Mouse (Mus musculus) intestine, embryonic 14.5 days (tissue): Measurements from ENCODE around the gene Clic1. TPM values are rescaled to one million over a fixed set of nuclear protein-coding genes. Genes with fewer than 3 reads are reported as not detected.
A peak's percentile ranks its signal among the peaks of the same experiment; 100 is the strongest.

Experiments
- ATAC-seq: fragments of 200-750 bp; cut with Nextera tagmentation; replicated peaks from 2 replicates; pipeline ENCODE4 v1.8.0; 2017; ENCODE audit warnings: low read depth, moderate number of reproducible peaks, moderate TSS enrichment, moderate library complexity; ENCODE audit not compliant: low FRiP score, low TSS enrichment
- DNase-seq: peaks from one replicate; pipeline ENCODE4 v3.0.0-alpha.2; 2018; ENCODE audit warnings: low spot score
- H3K27ac ChIP-seq: fragments of 300-500 bp; sonication (generic); 2 replicates; pipeline ENCODE4 v1.5.1; 2014; ENCODE audit warnings: low read depth, mild to moderate bottlenecking, control low read depth
- H3K27me3 ChIP-seq: fragments of 300-500 bp; sonication (generic); replicated peaks from 2 replicates; pipeline ENCODE4 v1.6.1; 2014; ENCODE audit warnings: low read length, control low read depth; ENCODE audit not compliant: control insufficient read depth, insufficient read depth
- H3K36me3 ChIP-seq: fragments of 300-500 bp; sonication (generic); 2 replicates; pipeline ENCODE4 v1.6.1; 2014; ENCODE audit warnings: low read length, control low read depth; ENCODE audit not compliant: control insufficient read depth, insufficient read depth
- H3K4me1 ChIP-seq: fragments of 300-500 bp; sonication (generic); replicated peaks from 2 replicates; pipeline ENCODE4 v1.6.1; 2014; ENCODE audit warnings: low read length, control low read depth, mixed read lengths; ENCODE audit not compliant: control insufficient read depth, insufficient read depth
- H3K4me2 ChIP-seq: fragments of 300-500 bp; sonication (generic); 2 replicates; pipeline ENCODE4 v1.6.1; 2014; ENCODE audit warnings: low read length
- H3K4me3 ChIP-seq: fragments of 300-500 bp; sonication (generic); 2 replicates; pipeline ENCODE4 v1.5.1; 2014; ENCODE audit warnings: low read depth, low read length, control low read depth, mixed read lengths
- H3K9ac ChIP-seq: fragments of 300-500 bp; sonication (generic); 2 replicates; pipeline ENCODE4 v1.6.1; 2014; ENCODE audit warnings: mild to moderate bottlenecking, low read length
- H3K9me3 ChIP-seq: fragments of 300-500 bp; sonication (generic); 2 replicates; pipeline ENCODE4 v1.6.1; 2016; ENCODE audit warnings: low read length, control low read depth; ENCODE audit not compliant: control insufficient read depth
- WGBS: fragments of 180-500 bp; shearing (Covaris S2); extraction: QIAGEN DNeasy Blood & Tissue Kit; methylation state at CpG from one replicate; pipeline ENCODE4 v1.1.7; 2014; 5-methylcytosine and 5-hydroxymethylcytosine counted together
- polyA plus RNA-seq: library from polyadenylated mRNA; unstranded; fragments of >200 nt; fragmentation: Nextera tagmentation; extraction: Ambion mirVana; gene quantifications from 2 replicates; pipeline ENCODE4 v1.2.1, GENCODE M21; 2014

Gene Clic1
- polyA plus RNA-seq, 1 experiment from 2014 or later: 113 TPM

DNA sequence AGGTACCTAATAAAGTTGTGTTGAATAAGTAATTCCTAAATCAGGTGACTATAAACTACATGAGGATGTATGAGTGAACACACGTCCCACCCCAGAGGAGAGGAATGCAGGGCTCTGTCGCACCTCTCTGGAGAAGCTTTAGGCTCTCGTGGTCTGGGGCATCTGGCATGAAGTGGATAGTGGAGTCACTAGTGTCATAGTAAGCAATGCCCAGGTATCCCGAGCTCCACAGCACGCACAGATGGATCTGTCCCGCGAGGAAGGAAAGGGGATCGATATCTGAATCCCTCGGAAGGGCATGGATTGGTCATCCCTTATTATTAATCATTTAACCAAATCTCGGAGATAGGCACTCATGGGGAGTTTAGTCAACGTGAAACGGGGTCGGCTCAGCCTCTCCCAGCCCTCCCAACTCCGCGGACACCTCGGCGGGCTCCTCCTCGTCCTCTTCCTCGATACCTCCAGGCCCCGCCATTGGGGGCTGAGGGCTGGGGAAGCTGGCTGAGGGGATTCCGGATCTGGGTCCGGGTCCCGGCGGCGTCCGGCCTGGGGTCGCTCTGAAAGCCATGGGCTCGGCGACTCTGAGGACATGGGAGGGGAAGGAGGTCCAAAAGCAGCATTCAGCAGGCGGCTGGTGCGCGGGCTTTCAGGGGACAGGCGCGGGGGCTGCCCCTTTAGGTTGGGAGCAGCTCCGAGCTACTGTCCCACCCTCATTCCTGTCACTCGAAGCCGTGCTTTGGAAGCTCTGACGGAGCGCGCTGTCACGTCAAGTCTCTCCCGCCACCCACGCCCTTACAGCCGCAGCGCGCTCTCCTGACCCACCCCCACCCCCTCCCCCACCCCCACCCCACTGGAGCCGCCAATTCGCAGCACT, 3.7 kb upstream of the Clic1 start:
- H3K9me3 ChIP-seq: no peaks in the 10 kb centered on the region
- peak; percentile 3; the same call in 1 of the 2 replicates for ATAC-seq
- peak overlapping the region; percentile 89 for H3K27ac ChIP-seq
- H3K36me3 ChIP-seq: no peaks in the 10 kb centered on the region
- H3K27me3 ChIP-seq: no peaks in the 10 kb centered on the region
- peak overlapping the region; percentile 90 for H3K9ac ChIP-seq
- peak; percentile 81 for DNase-seq
- H3K4me3 ChIP-seq: peak overlapping the region; percentile 55
- peak overlapping the region; percentile 98 for H3K4me2 ChIP-seq
- WGBS: 4% methylated on average over 48 of the region's 48 CpGs
- H3K4me1 ChIP-seq: peaks cover 40% of the 10 kb centered on the region

DNA sequence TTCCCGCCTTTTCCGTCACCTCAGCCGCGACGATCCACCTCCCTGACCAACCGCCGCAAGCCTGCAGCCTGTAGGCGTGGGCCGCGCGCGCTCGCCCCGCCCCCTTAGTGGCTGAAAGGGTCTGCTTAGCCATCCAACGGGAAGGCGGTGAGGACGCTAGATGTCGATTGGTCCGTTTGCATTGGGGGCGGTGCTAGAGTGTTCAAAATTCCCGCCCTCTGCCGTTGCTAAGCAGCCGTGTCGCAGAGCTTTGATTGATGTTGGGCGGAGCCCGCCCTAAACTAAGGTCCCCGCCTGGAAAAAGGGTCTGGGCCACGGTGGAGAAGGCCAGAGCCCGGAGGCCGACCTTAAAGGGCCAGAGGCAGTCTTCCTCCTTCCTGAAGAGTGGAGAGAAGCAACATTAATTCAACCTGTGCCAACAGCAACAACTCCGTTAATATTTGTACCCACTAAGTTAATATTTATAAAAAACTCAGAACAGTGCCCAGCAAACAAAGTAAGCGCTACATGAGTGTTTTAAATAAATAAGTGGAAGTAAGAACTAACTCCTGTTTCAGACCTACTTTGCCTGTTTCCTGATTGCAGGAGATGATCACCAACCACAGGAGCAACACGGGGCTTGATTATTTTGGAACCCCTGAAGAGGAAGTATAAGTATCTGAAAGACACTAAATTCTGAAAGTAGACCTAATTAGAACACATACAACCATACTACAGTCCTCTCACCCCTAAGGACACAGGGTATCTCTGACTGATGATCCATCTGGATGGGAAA, 2.9 kb upstream of the Clic1 start, which contains the start of gene Msh5:
Gene Msh5 (minus strand): TSS at position 65 of the 775 bp plus-strand sequence.
- H3K4me3 ChIP-seq: peak within 1 kb of the TSS; percentile 55
- H3K27me3 ChIP-seq: no peaks in the 10 kb centered on the region
- peak; percentile 98 for DNase-seq
- no peaks in the 10 kb centered on the region for H3K9me3 ChIP-seq
- peak within 1 kb of the TSS; percentile 98 for H3K4me2 ChIP-seq
- peak within 1 kb of the TSS; percentile 96 for H3K27ac ChIP-seq
- ATAC-seq: peak; percentile 90
- WGBS: 2% methylated on average over 33 of the region's 33 CpGs
- H3K36me3 ChIP-seq: no peaks in the 10 kb centered on the region
- peaks cover 40% of the 10 kb centered on the region for H3K4me1 ChIP-seq
- H3K9ac ChIP-seq: peak within 1 kb of the TSS; percentile 90

DNA sequence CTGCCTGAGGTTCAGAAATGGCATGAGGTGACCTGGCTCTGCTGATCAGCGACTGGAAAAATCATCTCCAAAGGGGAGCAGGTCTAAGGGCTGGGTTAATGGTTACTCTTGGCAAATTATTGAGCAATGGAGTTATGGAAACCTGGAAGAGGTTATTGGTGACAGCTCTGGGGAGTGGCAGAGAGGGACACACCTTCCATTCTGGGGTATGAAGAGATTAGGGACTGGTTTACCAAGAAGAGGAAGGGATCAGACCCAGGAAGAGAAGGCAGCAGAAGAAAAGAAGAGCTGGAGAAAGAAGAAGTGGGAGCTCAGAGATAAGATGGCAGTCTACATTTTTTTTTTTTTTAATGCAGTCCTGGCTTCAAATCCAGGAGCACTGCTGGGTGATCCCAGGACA, 2.1 kb upstream of the Clic1 start:
- Histone ChIP-seq H3K4me2 (peak overlapping the region; percentile 98), H3K9me3 (no peaks in the 10 kb centered on the region), H3K36me3 (peaks cover 6% of the 10 kb centered on the region), H3K4me3 (peak overlapping the region; percentile 55; the same call in 1 of the 2 replicates), H3K27ac (peak overlapping the region; percentile 96), H3K27me3 (no peaks in the 10 kb centered on the region), H3K9ac (0 out of 2 replicates have a peak overlapping the region, but pooled peaks have one; percentile 4), H3K4me1 (peaks cover 48% of the 10 kb centered on the region)
- 50% methylated on average over 1 of the region's 1 CpGs for WGBS
- ATAC-seq (no peak), DNase-seq (no peak)

DNA sequence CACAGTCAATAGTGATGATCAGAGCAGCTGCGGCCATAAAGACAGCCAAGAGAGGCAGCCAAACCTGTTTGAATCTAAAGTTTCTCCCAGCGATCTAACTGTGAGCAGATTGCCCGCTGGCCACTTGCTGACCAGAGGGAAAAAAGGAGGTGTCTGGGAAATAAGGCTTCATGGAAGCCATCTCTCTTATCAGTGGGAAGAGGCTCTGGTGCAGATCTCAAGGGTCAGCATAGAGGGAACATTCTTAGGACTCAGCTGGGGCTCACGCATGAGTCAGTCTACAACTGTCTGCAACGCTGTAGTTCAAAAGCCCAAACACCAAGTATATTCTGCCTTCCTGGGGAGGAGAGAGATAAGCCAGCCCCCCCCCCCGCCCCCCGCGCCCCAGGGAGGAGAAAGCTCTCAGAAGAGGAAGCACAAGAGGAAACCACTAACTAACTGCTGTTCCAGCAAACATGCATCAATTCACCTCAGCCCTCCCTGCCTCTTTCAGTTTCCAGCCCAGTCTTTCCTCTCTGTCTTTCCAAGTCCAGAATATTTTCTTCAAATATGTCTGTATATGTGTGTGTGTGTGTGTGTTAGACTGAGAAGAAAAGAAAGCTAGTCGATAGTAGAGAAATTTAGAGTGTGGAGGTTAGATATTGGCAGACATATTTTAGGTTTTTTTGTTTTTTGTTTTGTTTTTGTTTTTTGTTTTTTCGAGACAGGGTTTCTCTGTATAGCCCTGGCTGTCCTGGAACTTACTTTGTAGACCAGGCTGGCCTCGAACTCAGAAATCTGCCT, 1.4 kb upstream of the Clic1 start:
- Histone ChIP-seq H3K9me3 (no peaks in the 10 kb centered on the region), H3K27me3 (no peaks in the 10 kb centered on the region), H3K4me3 (no peak overlapping the region; the same call in 1 of the 2 replicates), H3K36me3 (peaks cover 13% of the 10 kb centered on the region), H3K4me2 (peak overlapping the region; percentile 98), H3K27ac (peak overlapping the region; percentile 96), H3K9ac (0 out of 2 replicates have a peak overlapping the region, but pooled peaks have one; percentile 4), H3K4me1 (peaks cover 51% of the 10 kb centered on the region)
- 28% methylated on average over 11 of the region's 11 CpGs for WGBS
- DNase-seq (peak; percentile 62), ATAC-seq (no peak)

DNA sequence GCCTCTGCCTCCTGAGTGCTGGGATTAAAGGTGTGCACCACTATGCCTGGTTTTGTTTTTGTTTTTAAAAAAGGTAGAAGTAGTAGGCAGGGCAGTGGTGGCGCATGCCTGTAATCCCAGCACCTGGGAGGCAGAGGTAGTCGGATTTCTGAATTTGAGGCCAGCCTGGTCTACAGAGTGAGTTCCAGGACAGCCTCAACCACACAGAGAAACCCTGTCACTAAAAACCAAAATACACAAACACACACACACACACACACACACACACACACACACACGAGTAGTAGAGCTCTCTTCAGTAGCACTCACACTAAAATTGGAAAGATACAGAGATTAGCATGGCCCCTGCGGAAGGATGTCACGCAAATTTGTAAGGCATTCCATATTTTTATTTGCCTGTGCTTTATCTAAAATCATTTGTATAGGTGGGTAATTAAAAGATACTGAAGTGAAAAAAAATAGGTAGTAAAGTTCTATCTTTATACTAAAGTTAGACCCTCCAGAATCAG, 780 bp upstream of the Clic1 start:
- H3K9me3 ChIP-seq: no peaks in the 10 kb centered on the region
- H3K4me2 ChIP-seq: peak overlapping the region; percentile 98
- DNase-seq (no peak), ATAC-seq (no peak)
- H3K27me3 ChIP-seq: no peaks in the 10 kb centered on the region
- H3K36me3 ChIP-seq: peaks cover 19% of the 10 kb centered on the region
- 69% methylated on average over 5 of the region's 5 CpGs for WGBS
- H3K27ac ChIP-seq: peak overlapping the region; percentile 96
- no peak overlapping the region for H3K9ac ChIP-seq
- H3K4me1 ChIP-seq: peaks cover 51% of the 10 kb centered on the region
- H3K4me3 ChIP-seq: no peak overlapping the region; the same call in 1 of the 2 replicates

DNA sequence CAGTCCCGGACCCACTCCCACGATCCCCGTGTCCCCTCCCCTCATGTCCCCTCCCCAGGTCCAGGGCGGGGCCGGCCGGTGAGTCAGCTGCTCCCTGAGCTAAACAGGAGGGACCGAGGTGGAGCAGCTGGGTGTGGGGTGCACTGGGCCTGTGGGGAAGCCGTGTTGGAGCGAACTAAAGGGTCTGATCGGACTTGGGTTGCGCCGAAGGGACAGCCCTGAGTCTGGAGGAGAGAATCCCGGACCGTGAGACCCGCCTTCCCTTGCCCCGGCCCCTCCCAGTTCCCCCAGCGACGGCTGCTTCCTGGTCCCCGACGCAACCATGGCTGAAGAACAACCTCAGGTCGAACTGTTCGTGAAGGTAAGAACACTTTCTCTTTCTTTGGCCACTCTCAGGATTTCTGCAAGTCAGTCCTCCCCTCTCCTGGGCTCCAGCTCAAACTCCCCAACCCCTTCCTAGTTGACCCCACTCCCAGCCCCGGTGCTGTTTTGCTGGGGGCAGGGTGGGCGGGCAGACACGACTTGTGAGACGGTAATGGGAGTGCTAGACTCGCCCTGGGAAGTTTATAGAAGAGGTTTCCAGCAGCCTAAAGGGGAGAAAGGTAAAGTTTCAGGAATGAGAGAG, 472 bp downstream of the Clic1 start:
- H3K9me3 ChIP-seq: no peaks in the 10 kb centered on the region
- DNase-seq (peak; percentile 89), ATAC-seq (peak; percentile 16)
- under 1% methylated on average over 26 of the region's 27 CpGs for WGBS
- peak overlapping the region; percentile 96 for H3K27ac ChIP-seq
- H3K4me1 ChIP-seq: peaks cover 45% of the 10 kb centered on the region
- no peaks in the 10 kb centered on the region for H3K27me3 ChIP-seq
- peak overlapping the region; percentile 71 for H3K4me3 ChIP-seq
- H3K9ac ChIP-seq: peak overlapping the region; percentile 60
- peak overlapping the region; percentile 98 for H3K4me2 ChIP-seq
- H3K36me3 ChIP-seq: peaks cover 31% of the 10 kb centered on the region

DNA sequence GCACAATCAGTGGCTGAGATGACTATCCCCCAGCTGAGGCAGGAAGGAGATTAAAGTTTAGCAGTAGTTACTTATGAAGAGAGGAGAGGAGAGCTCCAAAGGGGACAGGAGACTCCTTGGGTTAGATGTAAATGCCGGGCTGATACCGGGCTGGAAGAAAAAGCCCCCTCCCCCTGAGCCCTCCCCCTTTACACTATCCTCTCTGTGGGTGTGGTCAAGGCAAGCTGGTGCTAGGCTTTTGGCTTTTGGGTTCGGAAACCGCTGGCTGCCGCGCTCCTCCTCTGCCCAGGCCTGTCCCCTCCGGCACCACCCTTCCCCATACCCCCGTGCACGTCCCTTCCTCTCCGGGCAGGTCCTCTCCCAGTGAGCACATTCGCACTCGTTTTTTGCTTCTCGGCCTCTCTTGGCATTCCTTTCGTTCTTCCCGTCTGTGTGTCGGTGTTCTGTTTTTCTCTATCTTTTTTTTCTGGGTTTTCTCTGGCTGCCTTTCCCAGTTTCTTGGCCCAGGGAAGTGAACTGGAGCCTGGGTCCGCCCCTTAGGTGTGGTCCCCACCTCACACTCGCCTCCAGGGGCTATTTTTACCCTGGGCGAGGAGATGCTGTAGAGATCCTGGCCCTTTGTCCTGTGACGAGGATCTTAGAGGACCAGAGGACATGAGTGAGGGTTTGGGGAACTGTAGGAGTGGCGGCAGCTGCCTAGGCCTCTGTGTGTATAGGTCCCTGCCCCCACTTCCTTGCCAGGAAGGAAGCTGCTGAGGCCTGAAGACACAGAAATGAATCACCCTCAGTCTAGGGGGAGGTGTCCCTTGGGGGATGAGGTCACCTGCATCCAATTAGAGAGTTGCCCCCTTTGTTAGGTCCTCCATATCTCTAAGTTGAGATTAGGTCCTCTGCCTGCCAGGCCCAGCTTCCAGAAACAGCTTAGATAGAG, 1.7 kb downstream of the Clic1 start:
- WGBS: under 1% methylated on average over 21 of the region's 21 CpGs
- ATAC-seq: peak; percentile 68
- peaks cover 39% of the 10 kb centered on the region for H3K4me1 ChIP-seq

More for the DNA sequence above, 1.7 kb downstream of the Clic1 start:
- peak overlapping the region; percentile 60 for H3K9ac ChIP-seq
- DNase-seq: peak; percentile 78
- peak overlapping the region; percentile 71 for H3K4me3 ChIP-seq
- H3K27me3 ChIP-seq: no peaks in the 10 kb centered on the region
- H3K27ac ChIP-seq: peak overlapping the region; percentile 96
- H3K36me3 ChIP-seq: peaks cover 43% of the 10 kb centered on the region
- H3K9me3 ChIP-seq: no peaks in the 10 kb centered on the region
- H3K4me2 ChIP-seq: peak overlapping the region; percentile 98
